Mouse (Mus musculus) layer of hippocampus, adult 9-10 months (tissue): Measurements from ENCODE around the gene Colgalt1.

Experiments used
- DNase-seq: peaks from one replicate; pipeline ENCODE4 v3.0.0; 2022; ENCODE audit warnings: low spot score

Colgalt1 gene

DNA sequence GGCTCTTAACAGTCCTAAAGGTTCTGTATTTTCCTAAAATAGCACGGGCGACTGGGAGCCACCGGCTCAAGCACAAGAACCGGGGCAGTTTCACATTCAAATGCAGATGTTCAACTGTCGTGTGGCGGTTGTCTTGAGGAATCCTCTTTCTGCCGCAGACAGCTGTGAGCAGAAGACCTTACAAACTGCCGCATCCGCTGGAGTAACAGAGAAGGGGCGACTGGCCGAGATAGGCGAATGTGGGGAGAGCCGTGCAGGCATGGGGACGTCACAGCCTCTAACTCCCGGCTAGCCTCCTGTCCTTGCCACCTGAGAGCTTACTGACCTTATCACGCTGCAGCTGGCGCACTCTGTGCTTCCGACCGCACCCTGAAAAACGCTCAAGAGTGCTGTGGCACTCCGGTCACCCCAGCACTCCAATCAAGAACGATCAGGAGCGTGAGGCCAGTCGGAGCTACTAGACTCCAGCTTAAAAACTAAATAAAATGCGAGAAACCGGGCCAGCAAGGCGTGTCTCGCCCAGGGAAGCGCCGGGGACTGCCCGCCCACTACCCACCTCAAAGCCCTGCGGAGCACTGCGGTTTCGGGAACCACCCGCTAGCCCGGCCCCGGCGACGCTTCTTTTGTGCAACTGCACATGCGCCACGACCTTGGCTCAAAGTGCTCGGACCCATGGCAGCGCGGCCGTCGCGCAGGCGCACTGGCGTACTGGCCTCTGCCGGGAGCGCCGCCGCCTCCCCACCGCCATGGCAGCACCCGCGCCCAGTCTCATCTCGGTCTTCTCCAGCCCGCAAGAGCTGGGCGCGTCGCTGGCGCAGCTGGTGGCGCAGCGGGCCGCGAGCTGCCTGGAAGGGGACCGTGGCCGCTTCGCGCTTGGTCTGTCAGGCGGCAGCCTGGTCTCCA is 19.1 kb upstream of the Colgalt1 start, which contains the start of gene Pgls:
Pgls (plus strand) TSS at position 706 of the 903 bp plus-strand sequence.
- DNase-seq: peak; percentile 91

GRCm38 (mm10) chr8:71592374-71593170 is 18.2 kb upstream of the Colgalt1 start:
- DNase-seq: peak; percentile 65

GRCm38 (mm10) chr8:71593556-71594323 is 17.1 kb upstream of the Colgalt1 start:
- DNase-seq: no peak

DNA sequence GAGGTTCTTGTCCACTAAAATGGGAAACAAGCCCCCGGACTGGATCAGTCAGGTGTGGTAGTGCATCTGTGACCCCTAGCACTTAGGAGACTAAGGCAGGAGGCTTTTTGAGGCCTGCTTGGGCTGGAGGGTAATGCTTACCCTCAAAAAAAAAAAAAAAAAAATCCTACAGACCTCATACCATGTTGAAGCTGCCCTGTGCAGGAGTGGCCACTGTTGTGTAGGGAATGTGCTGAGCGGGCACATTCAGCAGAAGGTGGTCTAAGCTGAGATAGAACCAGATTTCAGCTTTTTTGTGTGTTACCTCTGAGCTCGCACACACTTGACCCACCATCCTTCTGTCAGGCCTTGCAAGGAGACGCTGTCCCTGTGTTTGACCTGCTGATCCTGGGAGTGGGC is 16.5 kb upstream of the Colgalt1 start:
- DNase-seq: no peak

- DNase-seq: peak; percentile 82
These were observed 14.9 kb upstream of the Colgalt1 start for GRCm38 (mm10) chr8:71595862-71596261.

DNA sequence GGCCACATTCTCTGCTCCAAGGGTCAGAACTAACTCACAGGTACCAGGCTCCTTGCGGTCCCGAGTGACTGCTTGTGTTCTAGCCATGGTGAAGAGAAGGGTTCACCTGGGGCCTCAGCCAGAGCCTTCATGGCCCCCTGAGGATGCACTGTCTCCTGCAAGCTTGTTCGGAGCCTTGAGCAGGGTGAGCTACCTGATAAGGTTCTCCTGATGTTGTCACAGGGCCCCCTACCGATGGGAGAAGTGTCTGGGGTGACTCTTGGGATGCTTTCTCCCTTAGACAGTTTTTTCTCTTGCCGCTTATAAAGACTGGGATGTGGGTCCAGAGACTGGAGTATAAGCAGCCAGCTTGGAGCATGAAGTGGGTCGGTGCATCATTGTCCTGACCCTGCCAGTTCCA is 14.4 kb upstream of the Colgalt1 start:
- DNase-seq: no peak

GRCm38 (mm10) chr8:71596798-71597197 is 14.0 kb upstream of the Colgalt1 start:
- DNase-seq: no peak

GRCm38 (mm10) chr8:71597451-71597850 is 13.3 kb upstream of the Colgalt1 start, which contains the start of gene Fam129c:
TSS of gene Fam129c (plus strand) at chr8:71597648.
- no peak for DNase-seq

DNA sequence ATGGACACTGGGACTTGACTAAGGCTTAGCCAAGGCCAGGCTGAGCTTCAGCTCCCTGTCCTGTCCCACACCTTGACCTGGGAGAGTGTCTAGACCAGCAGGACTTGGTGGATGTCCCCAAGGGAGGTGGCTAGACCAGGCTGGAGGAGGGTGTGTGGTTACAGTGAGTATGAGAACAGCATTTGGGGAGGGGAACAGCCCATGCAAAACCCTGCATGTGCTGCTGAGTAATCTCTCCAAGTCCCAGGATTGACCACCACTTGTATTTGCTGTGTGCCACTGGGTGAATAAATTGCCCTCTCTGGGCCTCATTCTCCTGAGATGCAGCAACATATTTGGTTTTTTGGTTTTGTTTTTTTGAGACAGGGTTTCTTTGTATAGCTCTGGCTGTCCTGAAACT is 12.4 kb upstream of the Colgalt1 start:
- no peak for DNase-seq

GRCm38 (mm10) chr8:71598841-71599240 is 12.0 kb upstream of the Colgalt1 start:
- no peak for DNase-seq

- no peak for DNase-seq
These were observed 8.7 kb upstream of the Colgalt1 start for GRCm38 (mm10) chr8:71601939-71602665.

DNA sequence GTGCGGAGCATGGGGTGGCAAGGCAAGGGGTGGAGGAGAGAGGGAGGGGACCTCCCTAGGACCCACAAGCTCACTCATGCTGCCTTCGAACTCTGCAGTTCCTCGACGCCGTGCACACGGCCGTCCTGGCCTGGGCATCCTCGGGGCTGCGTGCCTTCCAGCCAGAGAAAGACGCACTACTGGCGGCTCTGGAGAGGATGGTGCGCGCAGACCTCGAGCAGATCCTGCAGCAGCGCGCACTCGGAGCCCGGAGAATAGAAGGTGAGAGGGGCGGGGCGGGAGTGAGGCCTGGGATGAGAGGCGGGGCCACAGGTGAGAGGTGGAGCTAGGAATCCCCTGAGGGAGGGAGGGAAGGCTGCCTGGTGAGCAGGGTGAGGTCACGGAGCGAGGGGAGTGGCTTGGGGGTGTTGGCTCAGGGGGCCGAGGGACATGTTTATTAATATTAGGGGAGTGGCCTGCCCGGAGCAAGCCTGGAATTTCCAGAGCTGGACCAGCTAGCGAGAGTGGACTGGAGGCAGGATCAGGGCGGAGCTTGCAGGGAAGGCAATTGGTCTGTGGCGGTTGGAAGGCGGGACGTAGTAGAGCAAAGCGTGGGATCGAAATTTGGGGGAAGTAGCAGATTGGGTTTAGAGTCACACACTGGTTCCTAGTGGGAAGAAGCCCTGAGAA is 8.0 kb upstream of the Colgalt1 start:
- DNase-seq: no peak

DNA sequence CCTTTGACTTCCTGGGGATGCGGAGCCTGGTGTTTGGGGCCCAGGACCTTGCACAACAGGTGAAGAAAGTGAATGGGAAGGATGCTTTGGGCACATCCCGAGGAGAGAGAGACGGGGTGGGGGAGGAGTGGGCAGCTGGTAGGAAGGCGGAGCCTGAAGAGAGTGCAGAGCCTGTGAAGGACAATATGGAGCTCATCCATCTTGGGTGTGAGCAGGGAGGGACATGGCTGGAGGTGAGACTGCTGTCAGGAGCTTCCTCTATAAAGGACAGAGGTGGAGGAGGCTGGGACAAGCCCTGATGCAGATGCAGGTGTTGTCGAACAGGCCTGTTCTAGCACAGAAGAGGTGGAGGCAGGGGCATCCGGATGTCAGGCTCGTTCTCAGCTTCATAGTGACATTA is 6.8 kb upstream of the Colgalt1 start:
- DNase-seq: no peak

- DNase-seq: no peak
These were observed 1.3 kb downstream of the Colgalt1 start for GRCm38 (mm10) chr8:71612141-71612540.

DNA sequence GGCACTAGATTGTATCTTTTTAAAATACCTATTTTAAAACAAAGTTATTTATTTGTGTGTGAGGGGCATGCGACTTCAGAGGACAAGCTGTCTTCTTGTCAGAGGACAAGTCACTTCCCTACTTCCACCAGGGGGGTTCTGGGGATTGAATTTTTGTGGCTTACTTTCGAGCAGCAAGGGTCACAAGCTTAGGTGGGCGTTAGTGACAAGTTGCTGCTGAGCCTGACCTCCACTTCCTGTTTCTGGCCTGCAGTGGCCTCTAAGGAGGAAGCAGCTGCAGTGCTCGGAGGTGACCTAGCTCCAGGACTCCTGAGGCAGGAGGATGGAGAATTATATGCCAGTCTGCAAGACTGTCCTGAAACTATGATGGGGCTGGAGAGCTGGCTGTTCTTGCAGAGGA is 2.6 kb downstream of the Colgalt1 start:
- DNase-seq: no peak

- DNase-seq: no peak
These were observed 9.0 kb downstream of the Colgalt1 start for GRCm38 (mm10) chr8:71619786-71620185.

- no peak for DNase-seq
These were observed 14.3 kb downstream of the Colgalt1 start for GRCm38 (mm10) chr8:71625088-71625487.

DNA sequence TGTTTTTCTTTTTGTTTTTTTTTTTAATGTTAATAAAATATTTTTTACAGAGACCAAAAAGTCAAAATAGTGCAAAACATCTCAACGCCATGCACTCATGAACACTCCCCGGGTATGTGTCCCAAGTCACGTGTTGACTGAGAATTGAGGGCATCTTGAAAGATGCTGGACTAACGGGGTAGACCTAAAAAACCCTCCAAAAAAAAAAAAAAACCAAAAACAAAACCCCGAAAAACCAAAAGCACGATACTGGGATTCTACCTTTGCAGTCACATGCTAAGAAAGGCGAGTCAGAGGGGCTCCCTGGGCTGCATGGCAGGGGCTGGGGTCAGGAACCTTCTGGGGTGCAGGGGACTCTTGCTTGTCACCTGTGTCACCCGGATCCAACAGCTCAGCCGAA is 16.0 kb downstream of the Colgalt1 start:
- no peak for DNase-seq

DNA sequence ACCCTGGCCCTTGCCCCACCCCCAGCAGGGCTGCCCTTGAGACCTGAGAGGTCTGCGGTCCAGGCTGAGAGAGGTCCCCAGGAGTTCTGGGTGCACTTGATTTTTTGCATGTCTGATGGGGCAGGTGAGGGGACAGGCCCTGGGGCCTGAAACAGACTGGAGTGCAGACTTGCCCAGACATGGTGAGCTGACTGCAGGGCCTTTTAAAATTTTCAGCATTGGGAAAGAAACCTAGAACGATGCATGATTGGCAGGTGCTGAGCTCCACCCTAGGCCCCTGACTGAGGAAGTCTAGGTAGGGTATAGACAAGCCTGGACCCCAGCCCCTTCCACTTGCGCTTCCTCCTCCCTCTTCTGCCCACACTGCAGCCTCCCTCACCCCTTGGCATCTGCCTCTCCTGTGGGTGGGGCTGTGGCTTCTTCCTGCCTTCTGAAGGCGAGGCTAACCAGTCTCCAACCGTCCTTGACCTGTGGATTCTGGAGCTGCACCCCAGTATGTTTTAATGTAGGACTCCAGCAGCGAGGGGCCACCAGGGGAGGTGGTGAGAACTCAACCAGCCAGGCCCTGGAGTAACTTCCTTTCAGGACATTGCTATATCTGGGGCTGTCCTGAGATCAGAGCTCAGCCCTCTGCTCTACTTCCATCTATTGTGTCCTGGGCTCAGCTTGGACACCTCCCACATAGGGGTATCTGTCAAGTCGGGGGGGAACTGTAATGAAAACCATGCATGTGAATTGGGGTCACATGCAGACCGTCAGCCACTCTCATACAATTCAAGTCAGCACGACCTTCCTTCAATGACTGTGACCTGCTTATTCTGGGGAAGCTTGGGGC is 16.7 kb downstream of the Colgalt1 start:
- DNase-seq: no peak
